Mouse (Mus musculus) liver, postnatal 0 days (tissue): ENCODE results near the gene Taco1. TPM values are rescaled to one million over a fixed set of nuclear protein-coding genes. Genes with fewer than 3 reads are reported as not detected.

ENCODE experiments used
- ATAC-seq: fragments of 200-750 bp; cut with Nextera tagmentation; 2 replicates; pipeline ENCODE4 v1.8.0; 2017; ENCODE audit warnings: mild to moderate bottlenecking, moderate library complexity
- DNase-seq: peaks from one replicate; pipeline ENCODE4 v3.0.0-alpha.2; 2016
- H3K27ac ChIP-seq: fragments of 300-500 bp; sonication (generic); 2 replicates; pipeline ENCODE4 v1.5.1; 2014; ENCODE audit warnings: antibody characterized with exemption, moderate library complexity, mild to moderate bottlenecking, low read depth
- H3K27me3 ChIP-seq: fragments of 300-500 bp; sonication (generic); 2 replicates; pipeline ENCODE4 v1.6.1; 2014; ENCODE audit warnings: low read length, control low read depth, mixed read lengths; ENCODE audit not compliant: insufficient read depth
- H3K36me3 ChIP-seq: fragments of 300-500 bp; sonication (generic); replicated peaks from 2 replicates; pipeline ENCODE4 v1.6.1; 2014; ENCODE audit warnings: mild to moderate bottlenecking, control low read depth, low read length, moderate library complexity, mixed read lengths; ENCODE audit not compliant: insufficient read depth
- H3K4me1 ChIP-seq: fragments of 300-500 bp; sonication (generic); 2 replicates; pipeline ENCODE4 v1.6.1; 2014; ENCODE audit warnings: antibody characterized with exemption, mild to moderate bottlenecking, control low read depth; ENCODE audit not compliant: insufficient read depth
- H3K4me2 ChIP-seq: fragments of 300-500 bp; sonication (generic); 2 replicates; pipeline ENCODE4 v1.6.1; 2014; ENCODE audit warnings: low read depth, mild to moderate bottlenecking, low read length, moderate library complexity, mixed read lengths
- H3K4me3 ChIP-seq: fragments of 300-500 bp; sonication (generic); 2 replicates; pipeline ENCODE4 v1.5.1; 2014; ENCODE audit warnings: low read depth, low read length
- H3K9ac ChIP-seq: fragments of 300-500 bp; sonication (generic); replicated peaks from 2 replicates; pipeline ENCODE4 v1.6.1; 2014; ENCODE audit warnings: mild to moderate bottlenecking, moderate library complexity
- H3K9me3 ChIP-seq: fragments of 300-500 bp; sonication (generic); 2 replicates; pipeline ENCODE4 v1.6.1; 2016; ENCODE audit warnings: mild to moderate bottlenecking, control low read depth, low read length, mixed read lengths
- CTCF ChIP-seq: sonication (generic); IDR thresholded peaks from 2 replicates; pipeline ENCODE4 v1.5.1; 2016; ENCODE audit warnings: antibody characterized with exemption, low read depth
- EP300 ChIP-seq: IDR thresholded peaks from 2 replicates; pipeline ENCODE4 v1.6.1; 2016; ENCODE audit warnings: antibody characterized with exemption, low read depth, mild to moderate bottlenecking
- WGBS: fragments of 180-500 bp; shearing (Covaris S2); extraction: QIAGEN DNeasy Blood & Tissue Kit; methylation state at CpG from one replicate; pipeline ENCODE4 v1.1.7; 2014; ENCODE audit not compliant: insufficient replicate concordance; 5-methylcytosine and 5-hydroxymethylcytosine counted together
- polyA plus RNA-seq: library from polyadenylated mRNA; unstranded; fragments of >200 nt; fragmentation: Nextera tagmentation; extraction: Ambion mirVana; gene quantifications from 2 replicates; pipeline ENCODE4 v1.2.1, GENCODE M21; 2015

Gene Taco1
- polyA plus RNA-seq, 1 experiment from 2014 or later, result 5.6 TPM

- Histone ChIP-seq H3K36me3 (no peaks in the 10 kb centered on the region), H3K9ac (peak overlapping the region; percentile 52; the same call in 1 of the 2 replicates), H3K27me3 (no peaks in the 10 kb centered on the region), H3K4me1 (peaks cover 16% of the 10 kb centered on the region; the same call in 1 of the 2 replicates), H3K4me2 (peak overlapping the region; percentile 57), H3K4me3 (peak overlapping the region; percentile 15), H3K9me3 (no peaks in the 10 kb centered on the region), H3K27ac (peak overlapping the region; percentile 85)
- peak; percentile 38 for TF ChIP-seq CTCF
- no peak for TF ChIP-seq EP300
- DNase-seq (peak; percentile 50), ATAC-seq (peak; percentile 11)
- 33% methylated on average over 11 of the region's 11 CpGs for WGBS
Measured at GRCm38 (mm10) chr11:106033491-106033919, 32.4 kb upstream of the Taco1 start.

- no peak for ATAC-seq
- Histone ChIP-seq H3K4me3 (no peak overlapping the region), H3K27ac (no peak overlapping the region), H3K36me3 (no peaks in the 10 kb centered on the region), H3K4me2 (no peak overlapping the region), H3K27me3 (no peaks in the 10 kb centered on the region), H3K9ac (no peak overlapping the region), H3K9me3 (no peaks in the 10 kb centered on the region), H3K4me1 (peaks cover 18% of the 10 kb centered on the region; the same call in 1 of the 2 replicates)
- no peak for TF ChIP-seq EP300
- TF ChIP-seq CTCF, result no peak
- 66% methylated on average over 9 of the region's 9 CpGs for WGBS
- DNase-seq, result no peak
Measured at GRCm38 (mm10) chr11:106034986-106035385, 30.9 kb upstream of the Taco1 start.

DNA sequence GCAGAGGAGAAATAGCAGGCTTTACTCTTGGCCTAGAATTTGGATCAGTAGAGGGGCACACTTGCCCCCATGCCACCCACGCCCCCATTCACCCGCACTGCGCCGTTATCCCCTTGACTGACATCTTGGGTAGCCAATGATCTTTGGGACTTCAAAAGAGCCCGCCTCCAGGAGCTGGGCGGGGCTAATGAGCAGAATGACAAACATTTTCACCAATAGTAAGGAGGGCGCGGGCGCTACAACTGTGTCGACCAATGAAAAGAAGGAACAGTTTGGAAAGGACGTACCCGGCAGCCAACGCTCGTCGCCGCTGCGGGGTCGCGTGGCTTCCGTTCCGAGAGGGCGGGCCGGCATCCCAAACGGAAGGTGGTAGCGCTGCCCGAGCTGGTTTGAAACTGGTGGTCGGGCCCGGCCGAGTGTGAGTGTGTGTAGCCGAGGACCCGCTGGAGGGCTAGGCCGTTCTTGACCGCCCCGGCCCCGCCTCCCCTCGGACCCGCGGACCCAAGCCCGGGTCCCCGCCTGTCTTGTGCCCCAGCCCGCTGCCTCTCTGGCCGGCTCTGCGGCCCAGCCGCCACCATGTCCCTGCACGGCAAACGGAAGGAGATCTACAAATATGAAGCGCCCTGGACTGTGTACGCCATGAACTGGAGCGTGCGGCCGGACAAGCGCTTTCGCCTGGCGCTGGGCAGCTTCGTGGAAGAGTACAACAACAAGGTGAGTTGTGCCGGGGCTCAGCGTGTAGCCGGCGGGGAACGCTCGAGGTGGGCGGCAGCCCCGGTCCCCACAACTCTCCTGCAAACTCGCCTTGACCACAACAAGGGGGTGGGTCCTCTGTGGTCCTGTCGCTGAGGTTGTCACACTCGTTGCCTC lies 29.1 kb upstream of the Taco1 start, which contains the start of gene Dcaf7:
Gene Dcaf7 (plus strand): TSS at position 325 of the 870 bp plus-strand sequence.
- Histone ChIP-seq H3K9me3 (no peaks in the 10 kb centered on the region), H3K4me3 (peak within 1 kb of the TSS; percentile 93), H3K36me3 (no peaks in the 10 kb centered on the region), H3K4me2 (peak within 1 kb of the TSS; percentile 86), H3K27ac (peak within 1 kb of the TSS; percentile 89), H3K4me1 (peaks cover 18% of the 10 kb centered on the region; the same call in 1 of the 2 replicates), H3K9ac (peak within 1 kb of the TSS; percentile 93), H3K27me3 (no peaks in the 10 kb centered on the region)
- under 1% methylated on average over 66 of the region's 66 CpGs for WGBS
- ATAC-seq (peak; percentile 98), DNase-seq (peak; percentile 97)
- TF ChIP-seq CTCF (no peak), EP300 (peak; percentile 74)

- peak overlapping the region; percentile 86 for H3K4me2 ChIP-seq
- H3K9me3 ChIP-seq, result no peaks in the 10 kb centered on the region
- H3K27me3 ChIP-seq, result no peaks in the 10 kb centered on the region
- WGBS, result under 1% methylated on average over 13 of the region's 13 CpGs
- H3K4me3 ChIP-seq, result peak overlapping the region; percentile 93
- H3K27ac ChIP-seq, result peak overlapping the region; percentile 89
- DNase-seq (peak; percentile 56), ATAC-seq (peak; percentile 6; the same call in 1 of the 2 replicates)
- no peak for TF ChIP-seq EP300
- peak; percentile 26 for TF ChIP-seq CTCF
- peaks cover 18% of the 10 kb centered on the region; the same call in 1 of the 2 replicates for H3K4me1 ChIP-seq
- H3K36me3 ChIP-seq, result no peaks in the 10 kb centered on the region
- peak overlapping the region; percentile 93 for H3K9ac ChIP-seq
Measured at GRCm38 (mm10) chr11:106037418-106037751, 28.5 kb upstream of the Taco1 start.

- Histone ChIP-seq H3K4me1 (peaks cover 13% of the 10 kb centered on the region; the same call in 1 of the 2 replicates), H3K4me2 (no peak overlapping the region), H3K9ac (no peak overlapping the region), H3K27ac (no peak overlapping the region), H3K36me3 (peaks cover 19% of the 10 kb centered on the region), H3K9me3 (no peaks in the 10 kb centered on the region), H3K4me3 (no peak overlapping the region), H3K27me3 (no peaks in the 10 kb centered on the region)
- TF ChIP-seq EP300 (no peak), CTCF (no peak)
- ATAC-seq, result no peak
- DNase-seq, result no peak
Measured at GRCm38 (mm10) chr11:106044349-106044748, 21.5 kb upstream of the Taco1 start.

GRCm38 (mm10) chr11:106045256-106045655 lies 20.6 kb upstream of the Taco1 start:
- ATAC-seq (no peak), DNase-seq (no peak)
- Histone ChIP-seq H3K4me2 (no peak overlapping the region), H3K4me3 (no peak overlapping the region), H3K36me3 (peaks cover 24% of the 10 kb centered on the region), H3K27ac (no peak overlapping the region), H3K4me1 (peaks cover 13% of the 10 kb centered on the region; the same call in 1 of the 2 replicates), H3K27me3 (no peaks in the 10 kb centered on the region), H3K9ac (no peak overlapping the region), H3K9me3 (no peaks in the 10 kb centered on the region)
- TF ChIP-seq EP300 (no peak), CTCF (no peak)
- 91% methylated on average over 1 of the region's 1 CpGs for WGBS
